Mouse (Mus musculus) left cerebral cortex, adult 11 months (tissue): ENCODE measurements at regions not wholly inside any gene's neighbourhood (a gene's known extent, or its start where the extent isn't known, plus 50 kb on each side); places are given as distances from the start of the nearest gene placed in this dataset.

ENCODE experiments used
- DNase-seq: peaks from one replicate; pipeline ENCODE4 v3.0.0; 2022; ENCODE audit warnings: low spot score

DNA sequence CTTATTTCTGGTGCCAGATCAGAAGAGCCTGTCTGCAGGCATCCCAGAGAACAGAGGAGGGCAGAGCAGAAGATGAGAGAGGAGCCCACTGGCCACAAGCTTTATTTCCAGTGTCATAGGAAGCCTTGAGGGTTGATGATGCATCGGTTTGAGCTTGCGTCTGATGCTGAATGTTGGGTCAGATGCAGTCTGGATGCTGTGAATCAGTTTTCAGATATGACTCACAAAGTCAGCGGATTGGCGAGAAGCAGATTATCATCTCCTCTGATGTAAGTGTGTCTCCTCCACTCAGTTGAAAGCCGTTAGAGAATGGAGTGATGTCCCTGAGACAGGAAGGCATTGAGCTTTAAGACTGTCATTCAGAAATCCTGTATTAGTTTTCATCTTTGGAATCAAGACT, 197.3 kb upstream of the Gm6793 start:
- DNase-seq, result no peak

GRCm38 (mm10) chr8:112196423-112196822, 181.6 kb upstream of the Gm6793 start:
- no peak for DNase-seq

DNA sequence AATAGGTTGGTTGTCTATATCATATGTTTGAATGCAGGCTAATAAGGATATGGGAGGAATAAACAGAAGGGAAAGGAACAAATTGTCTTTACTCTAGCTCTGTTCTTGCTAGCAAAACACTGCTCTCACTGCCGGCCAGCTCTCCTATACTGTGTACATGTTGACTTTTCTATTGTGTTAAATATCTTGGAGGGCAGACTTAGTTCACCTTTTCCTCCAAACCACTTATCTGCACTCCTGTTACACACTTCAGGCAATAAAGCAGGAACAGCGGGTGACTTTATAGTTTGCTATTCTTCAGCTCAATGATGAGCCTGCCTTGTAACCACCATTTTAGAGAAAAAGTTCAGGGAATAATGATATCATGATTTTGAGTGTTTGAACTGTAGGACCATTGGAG, 181.0 kb upstream of the Gm6793 start:
- DNase-seq, result no peak

GRCm38 (mm10) chr8:112191846-112192245, 177.0 kb upstream of the Gm6793 start:
- peak; percentile 8 for DNase-seq

- no peak for DNase-seq
Observed at GRCm38 (mm10) chr8:112189698-112190097, 174.9 kb upstream of the Gm6793 start.

GRCm38 (mm10) chr8:112170184-112170583, 155.3 kb upstream of the Gm6793 start:
- DNase-seq, result no peak

- no peak for DNase-seq
Observed at GRCm38 (mm10) chr8:112156656-112157055, 141.8 kb upstream of the Gm6793 start.

GRCm38 (mm10) chr8:112138924-112139323, 124.1 kb upstream of the Gm6793 start:
- peak; percentile 12 for DNase-seq

GRCm38 (mm10) chr8:112130196-112130595, 115.4 kb upstream of the Gm6793 start:
- DNase-seq, result no peak

DNA sequence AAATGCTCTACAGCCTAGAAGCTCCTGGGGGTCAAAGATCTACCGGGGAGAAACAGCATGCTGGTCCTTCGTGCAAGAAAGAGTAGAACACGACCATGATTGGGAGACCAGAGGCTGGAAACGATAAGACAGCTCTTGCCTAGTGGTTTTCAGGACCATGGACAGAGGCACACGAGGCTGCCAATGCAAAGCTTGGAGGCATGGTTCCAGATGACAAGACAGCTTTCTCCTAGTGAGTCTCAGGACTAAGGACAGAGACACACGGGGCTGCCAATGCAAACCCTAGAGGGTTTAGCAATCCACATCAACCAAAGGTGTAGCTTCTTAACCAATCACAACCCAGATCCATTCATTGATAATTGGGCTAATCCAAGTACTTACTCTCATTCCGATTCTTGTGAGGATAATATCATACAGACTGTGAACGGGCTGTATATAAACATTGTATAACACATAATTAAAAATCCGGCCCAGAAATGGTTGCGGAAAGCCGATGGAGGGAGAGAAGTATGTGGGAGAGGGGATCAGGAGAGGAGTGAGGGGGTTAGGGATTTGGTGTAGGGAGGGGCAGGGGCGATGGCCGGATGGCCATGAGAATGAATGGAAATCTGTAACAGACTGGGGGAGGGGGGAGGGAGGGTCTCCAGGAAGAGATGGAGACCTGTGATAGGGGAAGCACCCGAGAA, 114.1 kb upstream of the Gm6793 start:
- no peak for DNase-seq

DNA sequence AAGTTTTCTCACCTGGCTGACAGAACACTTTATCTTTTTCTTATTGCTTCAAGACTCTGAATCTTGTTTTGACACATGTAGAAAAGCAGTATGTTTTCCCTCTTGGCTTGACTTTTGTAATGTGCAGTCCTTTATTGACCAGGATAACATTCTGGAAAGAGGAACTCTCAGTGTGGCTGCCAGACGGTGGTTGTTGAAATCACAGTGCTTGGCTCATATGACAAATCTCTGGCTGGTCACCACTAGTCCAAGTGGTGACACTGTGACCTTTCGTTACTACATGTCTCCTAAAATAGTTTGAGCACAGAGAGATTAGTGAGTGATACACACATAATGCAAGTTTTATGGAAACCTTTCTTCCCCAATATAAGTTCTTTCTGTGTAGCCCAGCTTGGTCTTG, 97.1 kb upstream of the Gm6793 start:
- no peak for DNase-seq

DNA sequence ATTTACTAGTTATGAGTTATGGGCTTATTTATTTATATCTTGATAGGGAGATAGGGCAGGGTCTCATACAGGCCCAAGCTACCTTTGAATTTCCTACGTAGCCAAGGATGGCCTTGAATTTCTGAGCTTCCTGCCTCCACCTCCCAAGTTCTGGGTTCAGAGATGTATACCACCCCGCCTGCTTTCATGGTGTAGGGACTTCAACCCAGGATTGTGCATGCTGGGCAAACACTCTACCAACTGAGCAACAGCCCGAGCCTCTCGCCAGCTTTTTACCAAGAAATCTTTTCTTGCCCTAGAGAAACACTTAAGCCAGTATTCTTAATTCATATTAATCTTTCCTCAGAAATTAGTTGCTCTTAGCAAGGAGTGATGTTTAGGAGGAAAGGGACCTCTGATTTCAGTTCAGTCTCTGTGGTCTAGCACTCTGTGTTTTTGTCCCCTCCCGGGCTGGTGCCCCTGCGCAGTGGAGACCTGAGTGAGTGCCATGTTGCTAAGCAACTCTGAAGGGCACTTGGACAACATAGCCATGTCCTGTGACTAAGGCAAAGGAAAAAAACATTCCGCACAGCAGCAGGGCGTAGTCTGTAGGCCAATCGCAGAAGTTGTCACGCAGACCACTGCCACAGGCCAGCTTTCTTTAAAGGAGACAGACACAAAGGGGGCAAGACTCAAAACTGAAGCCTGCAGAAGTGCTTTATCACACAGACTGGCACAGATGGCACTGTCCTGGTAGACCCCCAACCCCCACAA, 83.2 kb upstream of the Gm6793 start:
- peak; percentile 30 for DNase-seq

- no peak for DNase-seq
Observed at GRCm38 (mm10) chr8:112094881-112095280, 80.0 kb upstream of the Gm6793 start.

GRCm38 (mm10) chr8:112093554-112093953, 78.7 kb upstream of the Gm6793 start:
- DNase-seq, result no peak

DNA sequence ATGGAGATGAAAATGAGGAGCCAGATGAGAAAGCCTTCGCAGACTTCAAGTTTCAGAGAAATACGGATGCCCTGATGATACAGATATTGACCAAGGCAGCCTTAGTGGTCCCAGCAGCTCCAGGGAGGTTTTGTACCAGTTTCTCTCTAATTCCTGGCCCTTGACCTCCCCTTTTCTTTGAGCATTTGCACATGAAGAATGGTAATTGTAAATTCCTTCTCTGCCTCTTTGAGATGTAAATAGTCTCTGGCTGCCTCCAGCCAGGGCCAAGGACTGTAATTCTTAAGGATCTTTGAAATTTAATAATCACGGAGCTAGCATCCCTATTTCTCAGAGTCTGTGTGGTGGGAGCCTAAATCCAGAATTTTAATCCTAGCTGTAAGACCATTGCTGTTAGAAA, 78.0 kb upstream of the Gm6793 start:
- DNase-seq, result no peak

DNA sequence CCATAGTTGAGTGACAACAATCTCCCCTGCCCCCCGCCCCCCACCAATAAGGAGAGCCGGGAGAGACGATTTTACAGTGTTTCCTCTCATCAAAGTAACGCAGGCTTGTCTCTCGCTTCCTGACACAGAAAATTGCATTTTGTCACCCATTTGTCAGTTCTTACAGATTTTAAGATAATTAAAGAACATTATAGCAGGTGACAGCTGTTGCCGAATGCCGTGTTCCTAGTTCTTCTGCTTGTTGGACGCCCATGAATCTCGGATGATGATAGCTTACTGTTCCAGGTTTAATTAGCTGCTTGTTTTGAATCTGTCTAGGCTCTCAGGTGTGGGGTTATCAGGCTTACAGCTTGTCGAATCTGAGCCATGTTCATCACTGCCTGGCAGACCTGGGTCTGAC, 63.8 kb upstream of the Gm6793 start:
- DNase-seq, result no peak

DNA sequence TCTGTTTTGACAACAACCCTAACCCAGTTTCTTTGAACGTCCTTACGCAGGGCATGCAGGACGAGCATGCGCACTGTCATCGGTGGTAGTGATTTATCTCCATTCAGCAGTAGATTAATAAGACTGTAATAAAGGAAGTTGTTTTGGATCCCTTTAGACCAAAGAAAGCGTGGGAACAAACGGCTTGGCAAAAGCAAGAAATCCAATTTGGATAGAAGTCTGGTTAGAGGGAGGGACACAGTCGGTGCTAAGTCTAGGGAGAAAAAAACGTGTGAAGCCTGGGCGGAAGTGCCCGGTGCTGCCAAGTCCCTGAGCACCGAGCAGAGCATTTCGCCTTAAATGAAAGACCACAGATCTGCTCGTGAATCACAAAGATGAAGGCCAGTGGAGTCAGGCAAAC, 57.4 kb upstream of the Gm6793 start:
- DNase-seq, result peak; percentile 5

GRCm38 (mm10) chr8:112070251-112070650, 55.4 kb upstream of the Gm6793 start:
- DNase-seq, result peak; percentile 18
